Mouse (Mus musculus) heart, postnatal 4 days (tissue): Measurements from ENCODE around the gene Vamp5. TPM values are rescaled to one million over a fixed set of nuclear protein-coding genes. Genes with fewer than 3 reads are reported as not detected.
A peak's percentile ranks its signal among the peaks of the same experiment; 100 is the strongest.

Source experiments
- DNase-seq: peaks from one replicate; pipeline ENCODE4 v3.0.0; 2021
- total RNA-seq, 2 experiments: library from RNA; stranded (reverse); gene quantifications; 2 replicates each; pipeline ENCODE4 v1.2.3; 2021

Gene Vamp5
- total RNA-seq, 2 experiments from 2014 or later, result 33.4 to 36.0 TPM

DNA sequence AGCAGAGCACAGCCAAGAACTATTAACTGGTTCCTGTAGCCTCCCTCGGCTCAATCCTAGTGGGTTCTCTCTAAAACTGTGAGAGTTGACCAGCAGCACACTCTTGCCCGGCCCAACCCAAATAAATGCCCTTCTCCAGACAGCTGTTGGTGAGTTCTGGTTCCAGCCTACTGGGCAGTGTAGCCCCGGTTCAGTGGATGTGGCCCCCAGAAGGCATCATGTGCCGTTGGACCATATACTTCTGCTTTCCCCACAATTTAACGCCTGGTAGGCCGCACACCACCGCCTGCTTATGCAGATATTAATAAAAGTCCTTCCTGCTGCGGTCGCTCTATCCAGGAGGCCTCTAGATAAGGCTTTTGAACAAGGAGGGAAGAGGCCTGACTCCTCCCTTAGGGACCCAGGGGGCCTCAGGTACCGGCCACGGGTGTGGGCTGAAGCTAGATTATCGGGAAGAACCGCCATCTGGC is 9.2 kb upstream of the Vamp5 start:
- no peak for DNase-seq

DNA sequence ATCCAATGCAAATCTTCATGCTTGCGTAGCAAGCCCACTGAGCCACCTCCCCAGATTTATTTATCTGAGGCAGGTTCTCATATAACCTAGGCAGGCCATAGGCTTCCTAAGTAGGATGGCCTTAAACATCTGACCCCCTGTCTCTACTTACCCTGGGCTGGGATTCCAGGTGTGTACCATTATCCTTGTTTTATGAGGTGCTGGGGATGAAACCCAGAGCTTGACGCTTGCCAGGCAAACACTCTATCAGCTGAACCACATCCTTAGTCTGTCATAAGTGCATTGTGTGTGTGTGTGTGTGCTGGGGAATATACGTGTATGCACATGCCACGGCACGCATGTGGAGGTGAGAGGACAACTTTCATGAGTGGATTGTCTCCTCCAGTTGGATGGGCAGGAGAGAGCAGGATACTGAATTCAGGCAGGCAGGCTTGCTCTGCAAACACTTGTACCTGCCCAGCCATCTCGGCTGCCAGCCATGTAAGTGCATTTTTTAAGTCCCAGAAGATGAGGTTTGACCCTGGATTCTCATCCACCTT is 8.6 kb upstream of the Vamp5 start:
- no peak for DNase-seq

DNA sequence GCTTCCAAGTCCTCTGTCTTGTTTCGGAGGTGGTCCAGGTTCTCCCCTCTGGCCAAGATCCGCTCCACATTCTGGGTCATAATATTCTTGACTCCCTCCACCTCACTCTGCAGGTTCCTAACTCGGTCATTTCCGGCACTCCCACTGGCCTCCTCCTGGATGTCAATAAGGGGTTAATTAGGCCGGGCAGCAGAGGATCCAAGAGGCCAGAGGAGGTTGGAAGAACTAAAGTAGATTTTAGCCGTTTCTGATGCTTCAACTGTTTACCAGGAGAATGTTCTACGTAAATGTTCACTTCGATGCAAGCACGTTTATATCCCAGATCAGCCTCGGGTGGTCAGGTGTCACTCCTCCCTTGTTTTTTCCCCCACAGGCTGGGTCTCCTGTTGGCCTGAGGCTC is 8.0 kb upstream of the Vamp5 start:
- DNase-seq, result no peak

DNA sequence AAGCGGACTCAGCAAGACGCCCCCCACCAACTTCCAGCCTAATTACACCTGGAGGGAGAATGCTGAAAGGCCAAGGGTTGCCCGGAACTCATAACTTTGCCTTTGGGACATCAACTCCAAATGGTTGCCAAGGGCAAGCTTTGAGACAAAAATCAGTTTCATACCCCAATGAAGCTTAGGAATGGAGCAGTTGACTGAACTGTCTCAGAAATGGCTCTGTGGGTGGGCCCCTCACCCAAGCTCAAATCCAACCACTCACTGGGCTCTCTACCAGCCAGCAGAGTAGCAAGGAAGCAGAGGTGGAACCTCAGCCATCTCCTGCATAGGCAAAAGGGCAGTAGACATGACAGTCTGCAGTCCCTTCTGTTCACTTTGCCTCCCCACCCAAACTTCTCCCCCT is 7.5 kb upstream of the Vamp5 start:
- DNase-seq, result no peak

DNA sequence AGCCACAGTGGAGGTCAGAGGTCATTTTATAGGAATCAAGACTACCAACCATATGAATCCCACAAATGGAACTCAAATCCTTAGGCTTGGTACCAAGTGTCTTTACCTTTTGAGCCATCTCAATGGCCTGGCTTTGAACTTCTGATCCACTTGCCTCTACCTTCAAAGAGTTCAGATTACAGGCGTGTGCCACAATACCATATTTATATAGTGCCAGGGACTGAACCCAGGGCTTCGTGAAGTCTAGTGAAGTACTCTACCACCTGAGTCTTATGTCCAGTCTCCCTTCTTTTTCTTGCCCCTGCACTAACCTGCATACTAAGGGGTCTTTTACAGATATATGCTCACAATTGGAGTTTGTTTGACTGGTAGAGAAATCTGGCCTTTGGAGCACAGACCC is 6.3 kb upstream of the Vamp5 start:
- DNase-seq, result no peak

DNA sequence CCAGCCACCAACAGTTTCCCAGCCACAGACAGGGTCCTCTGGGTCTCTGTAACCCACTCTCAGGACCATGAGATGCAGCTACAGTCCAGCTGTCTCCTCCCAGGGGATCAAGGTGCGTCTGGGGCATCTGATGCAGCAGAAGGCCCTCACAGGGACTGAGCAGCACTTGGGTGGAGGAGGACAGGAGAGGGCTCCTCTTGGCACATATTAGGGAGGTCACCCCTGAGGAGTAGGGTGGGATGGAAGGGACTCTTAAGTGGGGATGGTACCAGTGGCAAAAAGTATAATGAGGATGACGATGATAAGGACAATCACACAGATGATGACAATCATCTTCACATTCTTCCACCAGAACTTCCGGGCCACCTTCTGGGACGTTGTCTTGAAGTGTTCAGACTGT is 5.0 kb upstream of the Vamp5 start:
- no peak for DNase-seq

DNA sequence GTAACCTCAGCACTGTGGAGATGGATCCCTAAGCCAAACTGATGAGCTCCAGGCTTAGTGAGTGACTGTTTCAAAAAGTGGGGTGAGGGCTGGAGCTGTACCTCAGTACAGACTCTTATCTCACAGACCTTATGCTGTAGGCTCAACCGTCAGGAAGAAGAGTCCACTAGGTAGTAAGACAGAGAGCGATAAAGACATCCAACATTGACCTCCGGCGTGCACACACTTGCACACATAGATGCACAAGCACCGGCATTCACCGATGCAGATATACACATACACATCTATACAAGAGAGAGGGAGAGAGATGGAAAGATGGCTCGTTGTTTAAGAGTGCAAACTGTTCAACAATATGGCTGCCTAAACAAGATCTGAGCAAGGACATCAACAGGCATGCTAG is 3.7 kb upstream of the Vamp5 start:
- DNase-seq, result no peak

DNA sequence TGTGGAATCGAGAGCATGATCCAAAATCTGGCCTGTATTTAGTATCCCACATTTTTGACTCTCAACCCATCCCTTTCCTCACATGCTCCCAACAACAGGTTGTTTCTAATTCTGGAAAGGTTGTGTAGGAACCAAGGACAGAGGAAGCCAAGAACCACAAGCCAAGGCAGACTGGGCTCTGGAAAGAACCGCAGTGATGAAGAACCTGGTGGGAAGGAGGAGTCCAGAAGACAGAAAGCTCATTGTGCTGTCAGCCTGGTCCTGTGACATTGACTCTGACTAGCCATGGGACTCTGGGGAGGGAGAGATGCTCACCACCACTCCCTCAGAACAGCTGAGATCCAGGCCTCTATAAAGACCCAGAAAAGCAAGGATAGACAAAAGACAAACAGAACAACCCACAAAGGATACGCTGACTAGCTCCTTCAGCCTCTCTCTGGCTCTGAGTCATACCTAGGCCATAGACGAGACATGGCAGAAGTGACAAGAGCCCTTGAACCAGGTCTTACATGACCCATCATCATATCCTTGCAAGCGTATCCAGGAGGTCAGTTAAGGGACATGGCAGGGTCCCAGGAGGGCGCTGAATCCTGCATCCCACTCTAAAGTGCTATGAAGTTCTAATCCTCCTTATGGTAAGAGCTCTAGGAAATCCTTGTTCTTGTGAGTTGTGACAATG is 3.0 kb upstream of the Vamp5 start:
- DNase-seq, result no peak

DNA sequence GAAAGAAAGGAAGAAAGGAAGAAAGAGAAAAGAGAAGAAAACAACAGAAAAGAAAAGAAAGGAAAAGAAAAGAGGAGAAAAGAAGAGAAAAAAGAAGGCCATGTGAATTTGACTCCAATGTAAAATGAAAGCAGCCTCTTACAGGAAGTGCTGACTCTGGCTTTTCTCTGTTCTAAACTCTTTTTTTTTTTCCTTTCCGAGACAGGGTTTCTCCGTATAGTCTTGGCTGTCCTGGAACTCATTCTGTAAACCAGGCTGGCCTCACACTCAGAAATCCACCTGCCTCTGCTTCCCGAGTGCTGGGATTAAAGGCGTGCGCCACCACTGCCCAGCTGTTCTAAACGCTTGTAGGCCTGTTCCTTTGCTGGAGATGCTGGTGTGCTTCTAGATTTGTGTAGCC is 2.2 kb upstream of the Vamp5 start:
- no peak for DNase-seq

DNA sequence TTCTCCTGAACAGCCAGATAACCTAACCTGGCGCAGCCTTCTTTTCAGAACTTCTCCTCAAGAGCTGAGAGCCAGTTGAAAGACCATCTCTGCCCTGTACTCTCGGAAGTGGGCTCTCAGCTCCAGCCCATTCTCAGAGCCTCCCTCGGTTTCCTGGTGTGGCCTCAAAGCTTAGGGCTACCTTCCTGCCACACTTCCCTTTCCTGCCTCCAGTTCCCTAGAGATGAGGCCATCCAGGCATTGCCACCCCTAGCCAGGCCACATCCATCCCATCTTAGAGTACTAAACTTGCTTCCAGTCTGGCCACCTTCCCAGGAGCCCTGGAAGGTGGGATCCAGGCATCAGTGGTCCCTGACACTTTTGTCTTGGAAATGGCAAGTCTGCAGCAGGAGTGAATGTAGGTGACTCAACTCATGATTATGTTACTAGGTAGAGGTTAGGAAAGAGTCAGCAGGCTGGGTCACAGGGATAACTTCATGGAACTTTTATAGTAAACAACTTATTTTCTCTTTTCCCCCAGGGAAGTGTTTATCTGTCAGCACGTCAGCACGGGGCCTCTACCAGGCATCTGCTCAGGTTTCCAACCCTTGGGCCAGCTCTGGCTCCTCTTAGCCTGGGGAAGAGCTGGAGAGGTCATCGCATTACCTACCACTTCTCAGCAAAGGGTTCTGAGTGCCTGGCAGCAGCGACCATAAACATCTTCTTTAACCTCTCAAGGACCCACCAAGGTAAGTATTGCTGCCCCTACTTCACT is 714 bp downstream of the Vamp5 start:
- DNase-seq, result no peak

DNA sequence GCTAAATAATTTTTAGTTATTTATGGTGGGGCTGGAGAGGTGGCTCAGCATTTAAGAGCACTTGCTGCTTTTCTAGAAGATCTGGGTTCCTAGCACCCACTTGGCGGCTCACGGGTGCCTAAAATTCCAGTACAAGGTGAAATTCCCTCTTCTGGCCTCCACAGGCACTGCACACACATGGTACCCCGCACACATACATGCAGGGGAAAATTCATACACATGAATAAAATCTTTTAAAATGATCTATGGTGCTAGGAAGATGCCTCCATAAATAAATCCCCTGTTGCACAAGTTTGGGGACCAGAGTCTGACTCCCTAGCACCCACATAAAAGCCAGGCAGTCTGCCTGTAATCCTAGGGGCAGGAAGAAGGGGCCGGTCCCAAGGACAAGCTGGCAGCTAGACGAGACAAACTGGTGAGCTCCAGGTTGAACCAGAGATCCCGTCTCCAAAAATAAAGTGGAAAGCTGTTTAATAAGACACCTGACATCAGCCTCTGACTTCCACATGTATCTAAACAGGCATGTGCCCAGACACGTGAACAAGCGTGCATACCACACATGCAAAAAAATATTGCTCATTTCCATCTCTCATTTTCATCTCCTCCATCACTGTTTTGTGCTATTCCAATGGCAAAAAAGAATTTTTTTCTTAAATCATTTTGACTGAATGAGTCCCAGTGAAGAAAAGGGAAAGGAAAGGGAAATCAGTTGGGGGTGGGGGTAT is 1.6 kb downstream of the Vamp5 start:
- no peak for DNase-seq

DNA sequence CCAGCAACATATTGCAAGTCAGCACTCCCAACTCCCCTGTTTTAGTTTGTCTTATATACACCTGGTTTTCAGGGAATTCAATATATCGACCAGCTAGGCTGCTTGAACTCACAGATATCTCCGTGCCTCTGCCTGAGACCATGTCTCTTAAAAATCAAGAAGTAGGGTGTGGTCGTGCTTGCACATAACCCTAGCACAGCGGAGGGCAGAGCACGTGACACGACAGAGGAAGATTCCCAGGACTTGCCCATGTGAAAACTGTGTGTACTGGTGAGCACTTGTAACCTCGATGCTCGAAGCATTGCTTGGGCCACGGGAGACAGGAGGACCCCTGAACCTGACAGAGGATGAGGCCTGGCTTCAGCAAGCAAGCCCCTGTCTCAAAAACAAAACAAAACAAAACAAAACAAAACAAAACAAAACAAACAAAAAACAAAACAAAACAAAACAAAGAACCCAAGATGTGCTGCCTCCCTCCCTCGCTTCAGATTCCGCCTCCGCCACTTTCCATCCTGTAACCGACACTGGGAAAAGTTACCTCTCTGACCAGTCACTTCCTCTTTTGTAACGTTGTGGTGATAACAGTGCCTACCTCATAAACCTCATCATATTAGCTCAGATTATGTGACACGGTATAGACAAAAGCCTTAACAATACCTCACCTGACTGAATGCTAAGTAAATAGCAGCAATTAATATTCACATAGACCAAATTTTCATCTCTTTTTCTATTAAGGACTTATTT is 5.3 kb downstream of the Vamp5 start:
- DNase-seq, result no peak

DNA sequence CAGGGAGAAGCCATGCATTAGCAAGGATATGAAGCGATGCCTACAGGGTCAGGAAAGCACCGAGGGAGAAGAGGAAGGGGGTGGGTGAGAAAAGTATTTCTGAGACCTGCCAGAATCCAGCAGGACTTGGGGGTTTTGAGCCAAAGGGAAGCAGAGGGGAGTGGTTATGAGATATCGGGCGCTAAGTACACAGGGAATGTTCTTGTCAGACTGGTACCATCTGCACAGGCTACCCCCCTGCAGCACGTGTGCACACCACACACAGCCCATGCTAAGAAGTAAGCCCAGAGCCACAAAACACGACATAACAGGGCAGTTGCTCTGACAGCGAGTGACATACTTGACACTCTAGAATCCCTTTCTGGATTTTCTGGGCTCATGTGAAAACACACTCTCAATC is 6.1 kb downstream of the Vamp5 start:
- DNase-seq, result no peak

DNA sequence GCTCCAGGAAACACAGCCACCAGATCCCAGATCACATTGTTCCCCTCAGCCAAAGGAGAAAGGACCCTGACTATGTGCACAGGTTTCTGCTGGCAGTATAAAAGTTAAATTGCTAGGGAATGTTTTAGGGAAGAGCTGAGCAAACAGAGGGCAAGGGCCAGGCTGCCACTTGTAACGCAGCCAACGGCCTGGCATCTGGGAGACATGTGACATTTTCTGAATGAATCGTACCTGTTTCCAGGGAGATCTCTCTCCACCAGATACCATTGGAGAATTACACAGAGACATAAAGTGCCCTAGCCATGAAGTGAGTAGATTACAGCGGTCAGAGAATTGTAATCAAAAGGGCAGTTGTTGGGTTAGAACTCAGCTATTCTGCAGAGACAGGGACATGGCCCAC is 7.1 kb downstream of the Vamp5 start:
- DNase-seq, result no peak

DNA sequence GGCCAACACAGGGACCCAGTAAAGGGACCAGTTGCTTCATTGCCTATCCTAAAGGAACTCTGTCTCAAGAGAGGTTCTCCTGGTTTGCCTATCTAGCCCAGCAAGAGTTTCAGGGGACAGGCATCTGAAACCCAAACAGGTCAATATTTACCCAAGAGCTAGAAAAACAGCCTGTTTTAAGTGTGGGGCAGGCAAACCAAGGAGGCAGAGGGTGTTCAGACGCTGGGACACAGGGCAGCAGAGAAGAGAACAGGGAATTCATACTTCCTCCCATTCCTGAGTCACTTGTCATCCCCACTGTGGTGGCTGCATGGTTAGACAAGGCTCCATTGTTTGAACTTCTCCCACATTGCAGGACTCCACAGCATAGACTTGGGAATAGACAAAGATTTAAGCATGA is 8.7 kb downstream of the Vamp5 start:
- DNase-seq, result no peak

DNA sequence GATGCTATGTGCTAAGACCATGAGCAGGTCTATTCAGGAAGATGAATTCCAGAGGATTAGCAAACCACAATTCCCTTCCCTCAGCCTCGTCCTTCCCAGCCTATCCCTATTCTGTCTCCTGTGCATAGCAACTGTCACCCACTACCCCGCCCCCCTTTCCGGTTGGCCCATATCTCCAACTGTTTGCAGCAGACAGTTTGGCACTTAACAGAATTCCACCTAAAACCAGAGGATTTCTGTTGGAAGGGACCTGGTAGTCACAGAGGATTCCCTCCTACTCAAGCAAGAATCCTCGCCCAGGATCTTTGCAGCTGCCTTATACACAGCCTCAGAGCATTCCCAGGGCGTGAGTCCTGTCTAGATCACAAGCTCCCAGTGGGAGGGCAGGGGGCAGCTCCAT is 9.1 kb downstream of the Vamp5 start:
- peak; percentile 64 for DNase-seq

DNA sequence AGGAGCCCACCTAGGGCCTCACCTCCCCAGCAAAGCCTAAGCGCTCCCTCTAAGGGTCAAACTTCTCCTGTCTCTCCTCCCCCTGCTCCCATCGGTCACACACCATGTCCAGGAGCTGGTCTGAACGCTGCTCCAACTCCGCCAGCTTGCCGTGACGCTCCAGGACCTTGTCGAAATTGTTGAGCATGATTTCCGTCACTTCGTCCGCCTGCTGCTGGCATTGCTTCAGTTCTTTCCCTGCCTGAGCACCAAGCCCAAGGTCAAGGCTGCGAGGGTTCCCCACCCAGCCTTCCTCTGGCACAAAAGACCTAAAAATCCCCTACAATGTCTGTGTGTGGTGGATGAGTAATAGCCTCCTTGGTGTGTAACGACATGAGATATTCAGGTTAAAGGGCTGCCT is 10.2 kb downstream of the Vamp5 start:
- DNase-seq, result peak; percentile 36

DNA sequence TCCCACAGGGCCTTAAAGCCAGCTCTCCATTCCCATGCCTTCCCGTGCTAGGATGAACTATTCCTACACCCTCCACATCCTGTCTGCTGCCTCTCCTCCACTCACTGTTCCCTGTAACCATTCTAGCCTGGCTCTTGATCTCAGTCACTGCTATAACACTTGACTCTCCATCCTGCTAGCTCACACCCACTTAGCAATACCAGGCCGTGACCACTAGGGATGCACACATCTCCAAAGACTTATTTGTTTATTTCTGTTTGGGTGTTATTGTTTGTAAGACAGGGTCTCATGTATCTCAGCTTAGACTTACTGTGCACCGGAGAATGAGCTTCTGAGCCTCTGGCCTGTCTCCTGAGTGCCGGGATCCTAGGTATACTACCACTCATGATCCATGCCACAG is 10.7 kb downstream of the Vamp5 start:
- DNase-seq, result no peak

DNA sequence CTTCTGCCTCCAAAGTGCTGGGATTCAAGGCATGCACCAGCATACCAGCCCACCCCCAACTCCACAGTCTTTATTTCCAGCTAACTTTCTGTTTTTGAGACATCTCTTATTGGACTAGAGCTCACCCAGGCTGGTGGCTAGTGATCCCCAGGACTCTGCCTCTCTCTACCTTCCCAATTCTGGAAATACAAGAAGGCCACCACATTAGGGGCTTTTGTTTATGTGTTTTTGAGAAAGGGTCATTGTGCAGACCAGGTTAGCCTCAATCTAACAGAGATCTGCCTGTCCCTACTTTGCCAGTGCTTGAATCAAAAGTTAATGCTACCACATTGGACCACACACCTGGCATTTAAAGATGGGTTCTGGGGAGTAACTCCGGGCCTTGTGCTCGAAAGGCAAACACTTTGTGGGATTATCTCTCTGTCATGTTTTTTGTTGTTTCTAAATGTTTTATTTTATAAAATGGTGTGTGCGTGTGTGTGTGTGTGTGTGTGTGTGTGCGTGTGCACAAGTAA is 12.8 kb downstream of the Vamp5 start:
- no peak for DNase-seq

DNA sequence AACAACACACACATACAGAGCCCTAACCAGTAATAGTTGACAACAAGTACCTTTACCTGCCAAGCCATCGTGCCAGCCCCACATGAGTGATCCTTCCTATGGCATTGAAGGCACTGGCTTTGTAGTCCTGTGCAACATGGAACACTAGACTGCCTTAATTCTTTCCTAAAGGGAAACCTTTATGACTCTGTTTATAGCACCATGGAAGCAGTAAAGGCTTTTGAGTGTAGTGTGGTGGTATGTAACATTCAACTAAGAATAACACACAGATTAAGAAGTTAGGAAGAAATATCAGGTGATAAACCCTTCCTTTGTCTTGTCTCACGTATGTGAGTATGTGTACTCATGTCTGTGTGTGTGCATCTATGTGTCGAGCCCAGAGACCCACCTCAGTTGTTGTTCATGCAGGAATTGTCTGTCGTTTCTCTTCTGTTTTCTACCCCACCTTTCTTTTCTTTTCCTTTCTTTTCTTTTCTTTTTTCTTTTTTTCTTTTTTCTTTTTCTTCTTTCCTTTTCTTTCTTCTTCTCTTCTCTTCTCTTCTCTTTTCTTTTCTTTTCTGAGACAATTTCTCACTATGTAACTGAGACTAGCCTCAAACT is 13.3 kb downstream of the Vamp5 start, which contains the start of gene Rnf181:
Gene Rnf181, minus strand, starts transcription at position 113 of the 600 bp plus-strand sequence.
- no peak for DNase-seq

DNA sequence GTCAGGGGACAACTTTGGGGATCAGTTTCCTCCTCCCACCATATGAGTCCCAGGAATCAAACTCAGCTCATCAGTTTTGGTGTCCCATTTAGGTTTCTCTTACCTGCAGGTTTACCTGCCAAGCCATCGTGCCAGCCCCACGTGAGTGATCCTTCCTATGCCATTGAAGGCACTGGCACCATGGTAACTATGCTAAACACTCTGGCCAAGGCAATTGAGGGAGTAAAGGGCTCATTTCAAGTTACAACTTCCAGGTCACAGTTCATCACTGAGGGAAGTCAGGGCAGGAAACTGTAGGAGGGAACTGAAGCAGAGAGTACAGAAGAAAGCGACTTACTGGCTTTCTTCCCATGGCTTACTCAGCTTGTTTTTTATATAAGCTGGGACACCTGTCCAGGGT is 14.0 kb downstream of the Vamp5 start:
- no peak for DNase-seq

DNA sequence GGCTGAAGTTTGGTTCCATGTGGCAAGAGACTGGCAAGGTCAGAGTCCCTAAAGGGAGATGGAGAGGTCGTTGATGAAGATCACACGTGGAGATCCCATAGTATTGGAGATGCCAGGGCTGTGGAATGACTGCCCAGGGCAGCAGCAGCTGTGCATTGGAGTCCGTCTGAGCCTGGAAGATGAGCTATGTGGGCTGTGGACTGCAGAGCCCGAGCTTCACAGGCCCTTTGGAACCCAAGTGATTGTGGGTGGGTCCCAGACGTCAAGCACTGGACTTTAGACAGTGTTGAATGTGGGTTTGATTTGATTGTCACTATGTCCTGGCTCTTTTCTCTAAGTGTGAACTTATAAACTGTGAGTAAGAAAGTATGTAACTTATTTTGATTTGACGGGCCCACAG is 15.3 kb downstream of the Vamp5 start:
- DNase-seq, result no peak
